Mouse (Mus musculus): ENCODE measurements around the gene Prox2. TPM values are rescaled to one million over a fixed set of nuclear protein-coding genes. Genes with fewer than 3 reads are reported as not detected.
"Not testable (repeated sequence)": the region's sequence is repeated elsewhere in the genome, so short reads cannot be mapped to it uniquely, and the experiment has no call there.

Prox2 gene
- polyA plus RNA-seq, 1 experiment from 2014 or later = 4.6 TPM

GRCm38 (mm10) chr12:85151002-85151774 lies 40.6 kb upstream of the Prox2 start, which contains the start of gene Rps6kl1:
TSS of gene Rps6kl1 (minus strand) at chr12:85151264.
- Histone ChIP-seq H3K27ac (ENCODE audit: low read depth) (no peak within 1 kb of the TSS), H3K36me3 (ENCODE audit: insufficient read depth) (no peaks in the 10 kb centered on the region), H3K4me3 (ENCODE audit: low read depth, low read length) (peak within 1 kb of the TSS; percentile 15; the same call in 1 of the 2 replicates), H3K9ac (no peak within 1 kb of the TSS; the same call in none of the 2 replicates), H3K9me3 (ENCODE audit: low read depth, low read length) (no peaks in the 10 kb centered on the region), H3K4me2 (peak within 1 kb of the TSS; percentile 48), H3K4me1 (ENCODE audit: insufficient read depth) (no peaks in the 10 kb centered on the region; the same call in 1 of the 2 replicates), H3K27me3 (ENCODE audit: insufficient read depth, low read length) (peaks cover 4% of the 10 kb centered on the region)
- peak; percentile 52 for DNase-seq
- no peak for TF ChIP-seq CTCF (IDR thresholded peaks at IDR 0.05; ENCODE audit: low read depth)
- 13% methylated on average over 28 of the region's 28 CpGs for WGBS
- peak; percentile 70 for ATAC-seq (ENCODE audit: insufficient read depth)

- no peak for TF ChIP-seq CTCF (IDR thresholded peaks at IDR 0.05; ENCODE audit: low read depth)
- Histone ChIP-seq H3K9me3 (ENCODE audit: low read depth, low read length) (no peaks in the 10 kb centered on the region), H3K4me3 (ENCODE audit: low read depth, low read length) (peak overlapping the region; percentile 15; the same call in 1 of the 2 replicates), H3K36me3 (ENCODE audit: insufficient read depth) (no peaks in the 10 kb centered on the region), H3K27ac (ENCODE audit: low read depth) (no peak overlapping the region), H3K4me1 (ENCODE audit: insufficient read depth) (no peaks in the 10 kb centered on the region), H3K9ac (no peak overlapping the region; the same call in 1 of the 2 replicates), H3K27me3 (ENCODE audit: insufficient read depth, low read length) (peaks cover 4% of the 10 kb centered on the region), H3K4me2 (peak overlapping the region; percentile 48)
- DNase-seq (no peak), ATAC-seq (ENCODE audit: insufficient read depth) (no peak)
- 7% methylated on average over 20 of the region's 20 CpGs for WGBS
Observed at GRCm38 (mm10) chr12:85150321-85151001, 39.9 kb upstream of the Prox2 start.

- ATAC-seq (ENCODE audit: insufficient read depth) (no peak), DNase-seq (no peak)
- Histone ChIP-seq H3K27ac (ENCODE audit: low read depth) (no peak overlapping the region), H3K36me3 (ENCODE audit: insufficient read depth) (no peaks in the 10 kb centered on the region), H3K27me3 (ENCODE audit: insufficient read depth, low read length) (peaks cover 4% of the 10 kb centered on the region), H3K9ac (no peak overlapping the region), H3K9me3 (ENCODE audit: low read depth, low read length) (no peaks in the 10 kb centered on the region), H3K4me3 (ENCODE audit: low read depth, low read length) (no peak overlapping the region), H3K4me1 (ENCODE audit: insufficient read depth) (no peaks in the 10 kb centered on the region), H3K4me2 (no peak overlapping the region)
- TF ChIP-seq CTCF (IDR thresholded peaks at IDR 0.05; ENCODE audit: low read depth) = no peak
- WGBS = 80% methylated on average over 9 of the region's 9 CpGs
Observed at GRCm38 (mm10) chr12:85146881-85147280, 36.3 kb upstream of the Prox2 start.

DNA sequence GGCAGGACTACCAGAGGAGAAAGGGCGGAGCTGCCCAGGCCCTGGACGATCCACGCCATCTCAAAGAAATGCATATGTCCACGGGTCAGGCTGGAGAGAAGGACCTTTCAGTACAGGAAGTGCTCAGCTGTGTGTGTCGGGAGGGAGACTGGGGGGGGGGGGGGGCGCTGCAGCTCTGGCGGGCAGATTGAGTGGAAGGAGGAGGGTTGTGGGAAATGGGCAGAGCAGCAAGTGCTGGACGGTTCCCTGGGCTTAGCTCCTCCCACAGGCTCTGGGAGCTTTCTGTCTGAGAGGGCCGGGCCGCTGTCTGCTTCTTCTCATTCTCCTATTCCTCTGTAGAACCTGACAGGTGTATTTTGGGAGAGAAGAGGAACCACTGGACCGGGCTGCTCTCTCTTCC lies 35.8 kb upstream of the Prox2 start:
- H3K9ac ChIP-seq = no peak overlapping the region
- no peak for TF ChIP-seq CTCF (IDR thresholded peaks at IDR 0.05; ENCODE audit: low read depth)
- H3K27me3 ChIP-seq (ENCODE audit: insufficient read depth, low read length) = peaks cover 4% of the 10 kb centered on the region
- H3K36me3 ChIP-seq (ENCODE audit: insufficient read depth) = no peaks in the 10 kb centered on the region
- no peaks in the 10 kb centered on the region for H3K4me1 ChIP-seq (ENCODE audit: insufficient read depth)
- H3K4me2 ChIP-seq = no peak overlapping the region
- ATAC-seq (ENCODE audit: insufficient read depth) = peak; percentile 19; the same call in 1 of the 2 replicates
- no peak overlapping the region for H3K4me3 ChIP-seq (ENCODE audit: low read depth, low read length)
- no peaks in the 10 kb centered on the region for H3K9me3 ChIP-seq (ENCODE audit: low read depth, low read length)
- DNase-seq = peak; percentile 62
- WGBS = 24% methylated on average over 9 of the region's 11 CpGs
- peak overlapping the region; percentile 69 for H3K27ac ChIP-seq (ENCODE audit: low read depth)

DNA sequence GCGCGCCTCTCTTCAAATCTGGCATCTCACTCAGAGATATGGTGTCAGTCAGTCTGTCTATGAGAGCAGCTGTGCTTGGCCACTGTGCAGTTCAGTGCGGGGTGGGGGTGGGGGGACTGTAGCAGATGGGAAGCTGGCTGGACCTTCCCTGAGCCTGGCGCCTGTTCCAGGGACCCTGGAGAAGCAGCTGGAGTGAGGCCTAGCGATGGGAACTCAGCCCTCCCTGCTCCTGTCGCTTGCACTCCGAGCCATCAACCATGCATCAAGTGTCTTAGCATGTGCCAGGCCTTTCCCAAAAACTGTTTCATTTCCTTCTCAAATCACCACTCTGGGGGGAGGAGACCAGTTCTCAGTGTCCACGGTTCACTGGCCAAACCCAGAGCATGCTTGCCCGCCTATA lies 35.1 kb upstream of the Prox2 start:
- Histone ChIP-seq H3K9ac (0 out of 2 replicates have a peak overlapping the region, but pooled peaks have one; percentile 26), H3K36me3 (ENCODE audit: insufficient read depth) (no peaks in the 10 kb centered on the region), H3K27me3 (ENCODE audit: insufficient read depth, low read length) (peaks cover 3% of the 10 kb centered on the region; the same call in 1 of the 2 replicates), H3K4me1 (ENCODE audit: insufficient read depth) (no peaks in the 10 kb centered on the region), H3K4me2 (no peak overlapping the region), H3K27ac (ENCODE audit: low read depth) (peak overlapping the region; percentile 69), H3K4me3 (ENCODE audit: low read depth, low read length) (no peak overlapping the region), H3K9me3 (ENCODE audit: low read depth, low read length) (no peaks in the 10 kb centered on the region)
- 45% methylated on average over 9 of the region's 9 CpGs for WGBS
- ATAC-seq (ENCODE audit: insufficient read depth) (peak; percentile 78), DNase-seq (peak; percentile 75)
- TF ChIP-seq CTCF (IDR thresholded peaks at IDR 0.05; ENCODE audit: low read depth) = no peak

DNA sequence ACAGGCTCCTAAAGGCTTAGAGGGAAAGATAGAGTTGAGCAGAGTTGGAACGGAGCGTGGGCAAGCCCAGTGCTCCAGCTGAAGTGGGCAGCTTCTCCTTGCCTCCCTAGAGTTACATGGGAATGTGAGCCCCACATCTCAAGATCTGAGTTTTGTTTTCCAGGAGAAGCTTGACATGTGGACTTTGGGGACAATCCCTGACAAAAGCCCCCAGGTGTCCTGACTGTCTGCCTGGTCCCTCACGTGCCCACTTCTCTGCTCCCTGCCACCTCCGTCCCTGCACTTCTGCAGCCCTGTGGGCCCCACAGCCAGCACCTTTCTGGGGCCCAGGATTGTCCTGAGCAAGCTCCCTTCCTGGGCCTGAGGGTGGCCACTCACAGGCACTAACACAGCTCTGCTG lies 34.3 kb upstream of the Prox2 start:
- 0 out of 2 replicates have a peak, but pooled peaks cover 4% of the 10 kb centered on the region for H3K27me3 ChIP-seq (ENCODE audit: insufficient read depth, low read length)
- H3K9ac ChIP-seq = no peak overlapping the region
- H3K36me3 ChIP-seq (ENCODE audit: insufficient read depth) = no peaks in the 10 kb centered on the region
- TF ChIP-seq CTCF (IDR thresholded peaks at IDR 0.05; ENCODE audit: low read depth) = no peak
- 91% methylated on average over 4 of the region's 4 CpGs for WGBS
- DNase-seq (no peak), ATAC-seq (ENCODE audit: insufficient read depth) (no peak)
- no peak overlapping the region for H3K4me3 ChIP-seq (ENCODE audit: low read depth, low read length)
- no peak overlapping the region for H3K27ac ChIP-seq (ENCODE audit: low read depth)
- peaks cover 2% of the 10 kb centered on the region; the same call in 1 of the 2 replicates for H3K4me1 ChIP-seq (ENCODE audit: insufficient read depth)
- no peak overlapping the region for H3K4me2 ChIP-seq
- no peaks in the 10 kb centered on the region for H3K9me3 ChIP-seq (ENCODE audit: low read depth, low read length)

GRCm38 (mm10) chr12:85144276-85144675 lies 33.7 kb upstream of the Prox2 start:
- DNase-seq; H3K4me2 ChIP-seq; ATAC-seq (ENCODE audit: insufficient read depth); H3K36me3 ChIP-seq (ENCODE audit: insufficient read depth); H3K9me3 ChIP-seq (ENCODE audit: low read depth, low read length); H3K4me3 ChIP-seq (ENCODE audit: low read depth, low read length); H3K27ac ChIP-seq (ENCODE audit: low read depth); H3K4me1 ChIP-seq (ENCODE audit: insufficient read depth); H3K27me3 ChIP-seq (ENCODE audit: insufficient read depth, low read length); H3K9ac ChIP-seq: not testable (repeated sequence)
- peak; percentile 39 for TF ChIP-seq CTCF (IDR thresholded peaks at IDR 0.05; ENCODE audit: low read depth)
- WGBS = 48% methylated on average over 2 of the region's 2 CpGs

All from lung, embryonic 14.5 days (tissue).